Mouse (Mus musculus): ENCODE results near the gene Cox6b1. TPM values are rescaled to one million over a fixed set of nuclear protein-coding genes. Genes with fewer than 3 reads are reported as not detected.
A peak's percentile ranks its signal among the peaks of the same experiment; 100 is the strongest.

Cox6b1 gene
- total and polyA plus RNA-seq, 2 experiments = 399 to 640 TPM

DNA sequence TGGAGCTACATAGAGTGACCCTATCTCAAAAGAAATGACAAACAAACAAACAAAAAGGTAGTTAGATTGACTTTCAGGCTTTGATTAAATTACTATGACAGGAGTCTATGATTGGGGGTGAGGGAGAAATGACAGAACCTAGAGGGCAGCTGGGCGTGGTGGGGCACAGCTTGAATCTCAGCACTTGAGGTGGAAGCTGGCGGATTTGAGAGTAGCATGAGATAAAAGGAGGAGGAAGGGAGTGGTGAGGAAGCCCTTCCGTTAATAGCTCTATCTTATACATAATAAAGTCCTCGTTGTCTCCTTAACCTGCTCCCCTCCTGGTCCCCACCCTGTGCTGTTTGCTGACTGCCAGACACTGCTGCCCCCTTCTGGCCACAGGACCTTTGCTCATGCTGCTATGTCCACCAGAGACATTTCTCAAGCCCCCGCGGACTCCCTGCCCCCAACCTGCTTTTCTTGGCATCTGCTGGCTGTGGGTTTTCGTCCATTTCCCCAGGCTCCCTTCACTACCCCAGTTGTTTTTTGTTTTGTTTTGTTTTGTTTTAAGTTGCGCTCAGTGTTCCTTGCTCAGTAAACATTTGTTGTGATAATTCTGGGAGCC is 18.1 kb downstream of the Cox6b1 start:
- H3K4me3 ChIP-seq (ENCODE audit: insufficient read depth, low read depth, low read length) = no peak overlapping the region
- peak; percentile 28 for DNase-seq (ENCODE audit: extremely low read depth, low read depth, low spot score)
- TF ChIP-seq POLR2A (IDR thresholded peaks at IDR 0.05; ENCODE audit: extremely low read depth, insufficient read depth, low read length) (no peak), CTCF (IDR thresholded peaks at IDR 0.05; ENCODE audit: low read depth, low read length) (peak; percentile 84)

DNA sequence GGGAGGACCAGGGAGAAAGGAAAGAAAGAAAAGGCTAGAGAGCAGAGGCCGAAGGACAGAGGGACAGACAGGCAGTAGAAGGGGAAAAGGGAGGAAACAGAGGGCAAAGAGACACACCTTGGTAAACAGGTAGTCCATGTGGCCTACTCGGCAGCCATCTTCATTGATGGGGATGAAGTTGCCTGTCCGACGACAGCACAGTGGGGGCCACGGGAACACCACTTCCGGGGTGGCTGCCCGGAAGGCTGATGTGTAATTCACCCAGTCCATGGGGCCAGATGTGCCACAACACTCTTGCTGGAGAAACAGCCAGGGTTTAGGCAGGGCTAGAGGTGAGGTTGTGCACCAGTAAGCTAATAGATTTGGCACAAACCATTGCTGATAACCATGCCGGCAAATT is 21.0 kb downstream of the Cox6b1 start:
- TF ChIP-seq CTCF (IDR thresholded peaks at IDR 0.05; ENCODE audit: low read depth, low read length) = no peak

More for the DNA sequence above, 18.1 kb downstream of the Cox6b1 start:
- no peak overlapping the region for H3K9ac ChIP-seq (ENCODE audit: low read depth, low read length)
- H3K36me3 ChIP-seq (ENCODE audit: control insufficient read depth, insufficient read depth, low read length) = no peaks in the 10 kb centered on the region
- H3K27me3 ChIP-seq (ENCODE audit: control insufficient read depth, insufficient read depth, low read length) = no peaks in the 10 kb centered on the region
- no peak overlapping the region for H3K27ac ChIP-seq (replicated peaks; ENCODE audit: insufficient read depth, low read depth, low read length)
- 32% methylated on average over 8 of the region's 8 CpGs for WGBS
- H3K4me1 ChIP-seq (ENCODE audit: control insufficient read depth, insufficient read depth, low read length) = no peaks in the 10 kb centered on the region
- no peaks in the 10 kb centered on the region for H3K79me2 ChIP-seq (ENCODE audit: control insufficient read depth, insufficient read depth, low read length)

DNA sequence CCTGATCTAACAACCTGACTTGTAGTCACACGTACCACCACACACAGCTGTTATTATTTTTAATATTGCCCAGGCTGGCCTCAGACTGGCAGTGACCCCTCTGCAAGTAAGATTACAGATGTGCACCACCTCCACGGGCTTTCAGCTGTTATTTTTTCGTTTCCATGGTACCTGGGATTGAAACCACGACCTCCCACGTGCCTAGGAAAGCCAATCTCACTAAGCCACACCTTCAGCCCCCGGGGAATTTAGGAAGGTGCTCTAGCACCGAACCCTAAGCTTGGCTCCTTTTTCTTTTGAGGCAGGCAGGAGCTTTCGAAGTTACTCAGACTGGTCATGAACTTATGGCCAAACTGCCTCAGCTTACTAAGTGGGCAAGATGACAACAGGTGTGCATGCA is 21.5 kb downstream of the Cox6b1 start:
- Histone ChIP-seq H3K4me3 (ENCODE audit: insufficient read depth, low read depth, low read length) (no peak overlapping the region), H3K27me3 (ENCODE audit: control insufficient read depth, insufficient read depth, low read length) (no peaks in the 10 kb centered on the region), H3K9ac (ENCODE audit: low read depth, low read length) (no peak overlapping the region), H3K79me2 (ENCODE audit: control insufficient read depth, insufficient read depth, low read length) (no peaks in the 10 kb centered on the region), H3K36me3 (ENCODE audit: control insufficient read depth, insufficient read depth, low read length) (no peaks in the 10 kb centered on the region), H3K4me1 (ENCODE audit: control insufficient read depth, insufficient read depth, low read length) (peaks cover 4% of the 10 kb centered on the region; the same call in 1 of the 2 replicates), H3K27ac (replicated peaks; ENCODE audit: insufficient read depth, low read depth, low read length) (no peak overlapping the region)
- TF ChIP-seq CTCF (IDR thresholded peaks at IDR 0.05; ENCODE audit: low read depth, low read length) = no peak
- no peak for TF ChIP-seq POLR2A (IDR thresholded peaks at IDR 0.05; ENCODE audit: extremely low read depth, insufficient read depth, low read length)
- DNase-seq (ENCODE audit: extremely low read depth, low read depth, low spot score) = no peak
- 67% methylated on average over 8 of the region's 8 CpGs for WGBS

More for the DNA sequence above, 21.0 kb downstream of the Cox6b1 start:
- DNase-seq (ENCODE audit: extremely low read depth, low read depth, low spot score) = no peak
- 85% methylated on average over 8 of the region's 8 CpGs for WGBS
- no peak overlapping the region for H3K27ac ChIP-seq (replicated peaks; ENCODE audit: insufficient read depth, low read depth, low read length)
- H3K27me3 ChIP-seq (ENCODE audit: control insufficient read depth, insufficient read depth, low read length) = no peaks in the 10 kb centered on the region
- no peak overlapping the region for H3K4me3 ChIP-seq (ENCODE audit: insufficient read depth, low read depth, low read length)
- H3K36me3 ChIP-seq (ENCODE audit: control insufficient read depth, insufficient read depth, low read length) = no peaks in the 10 kb centered on the region
- peaks cover 4% of the 10 kb centered on the region; the same call in 1 of the 2 replicates for H3K4me1 ChIP-seq (ENCODE audit: control insufficient read depth, insufficient read depth, low read length)
- H3K9ac ChIP-seq (ENCODE audit: low read depth, low read length) = no peak overlapping the region
- no peaks in the 10 kb centered on the region for H3K79me2 ChIP-seq (ENCODE audit: control insufficient read depth, insufficient read depth, low read length)

DNA sequence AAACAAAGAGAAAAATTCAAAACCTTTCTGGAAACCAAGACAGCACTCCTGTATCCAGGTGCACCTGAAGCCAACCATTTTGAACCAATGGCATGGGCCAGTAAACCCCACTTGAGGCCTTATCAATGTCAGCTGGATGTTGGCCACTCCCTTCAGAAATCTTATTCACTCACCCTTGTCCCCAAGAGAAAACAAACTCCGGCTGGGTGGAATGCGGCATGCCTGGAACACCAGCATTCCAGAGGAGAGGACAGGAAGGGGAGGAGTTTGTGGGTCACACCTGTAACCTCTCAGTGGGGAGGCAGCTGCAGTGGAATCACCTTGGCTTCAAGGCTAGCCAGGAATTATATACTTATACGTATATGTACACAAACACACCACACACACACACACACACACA is 23.4 kb downstream of the Cox6b1 start:
- WGBS = 37% methylated on average over 3 of the region's 3 CpGs
- Histone ChIP-seq H3K27me3 (ENCODE audit: control insufficient read depth, insufficient read depth, low read length) (no peaks in the 10 kb centered on the region), H3K9ac (ENCODE audit: low read depth, low read length) (no peak overlapping the region), H3K79me2 (ENCODE audit: control insufficient read depth, insufficient read depth, low read length) (no peaks in the 10 kb centered on the region), H3K27ac (replicated peaks; ENCODE audit: insufficient read depth, low read depth, low read length) (no peak overlapping the region), H3K36me3 (ENCODE audit: control insufficient read depth, insufficient read depth, low read length) (no peaks in the 10 kb centered on the region), H3K4me1 (ENCODE audit: control insufficient read depth, insufficient read depth, low read length) (peaks cover 4% of the 10 kb centered on the region; the same call in 1 of the 2 replicates), H3K4me3 (ENCODE audit: insufficient read depth, low read depth, low read length) (no peak overlapping the region)
- TF ChIP-seq CTCF (IDR thresholded peaks at IDR 0.05; ENCODE audit: low read depth, low read length) = no peak
- no peak for TF ChIP-seq POLR2A (IDR thresholded peaks at IDR 0.05; ENCODE audit: extremely low read depth, insufficient read depth, low read length)
- DNase-seq (ENCODE audit: extremely low read depth, low read depth, low spot score) = no peak

DNA sequence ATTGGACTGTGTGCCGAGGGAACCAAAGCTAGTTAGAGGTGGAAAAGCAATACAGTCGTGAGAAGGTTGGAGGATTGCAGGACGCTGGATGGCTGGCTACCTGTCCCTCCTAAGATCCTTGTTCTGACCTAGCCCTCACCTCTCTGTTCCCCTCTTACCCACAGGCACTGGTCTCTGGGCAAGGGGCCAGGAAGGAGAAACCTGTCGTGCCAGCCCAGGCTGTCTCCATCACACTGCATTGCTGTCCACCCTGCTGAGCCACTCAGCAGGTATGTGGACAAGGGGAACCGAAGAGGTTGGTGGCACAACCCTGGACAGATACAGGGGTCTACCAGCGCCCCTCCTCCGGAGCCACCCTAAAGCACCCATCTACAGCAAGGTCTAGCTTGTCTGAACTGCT is 25.3 kb downstream of the Cox6b1 start:
- DNase-seq (ENCODE audit: extremely low read depth, low read depth, low spot score) = no peak
- Histone ChIP-seq H3K27me3 (ENCODE audit: control insufficient read depth, insufficient read depth, low read length) (no peaks in the 10 kb centered on the region), H3K4me1 (ENCODE audit: control insufficient read depth, insufficient read depth, low read length) (peaks cover 4% of the 10 kb centered on the region; the same call in 1 of the 2 replicates), H3K79me2 (ENCODE audit: control insufficient read depth, insufficient read depth, low read length) (no peaks in the 10 kb centered on the region), H3K9ac (ENCODE audit: low read depth, low read length) (no peak overlapping the region), H3K36me3 (ENCODE audit: control insufficient read depth, insufficient read depth, low read length) (no peaks in the 10 kb centered on the region), H3K27ac (replicated peaks; ENCODE audit: insufficient read depth, low read depth, low read length) (no peak overlapping the region), H3K4me3 (ENCODE audit: insufficient read depth, low read depth, low read length) (no peak overlapping the region)
- TF ChIP-seq POLR2A (IDR thresholded peaks at IDR 0.05; ENCODE audit: extremely low read depth, insufficient read depth, low read length) = no peak
- no peak for TF ChIP-seq CTCF (IDR thresholded peaks at IDR 0.05; ENCODE audit: low read depth, low read length)
- 65% methylated on average over 7 of the region's 7 CpGs for WGBS

DNA sequence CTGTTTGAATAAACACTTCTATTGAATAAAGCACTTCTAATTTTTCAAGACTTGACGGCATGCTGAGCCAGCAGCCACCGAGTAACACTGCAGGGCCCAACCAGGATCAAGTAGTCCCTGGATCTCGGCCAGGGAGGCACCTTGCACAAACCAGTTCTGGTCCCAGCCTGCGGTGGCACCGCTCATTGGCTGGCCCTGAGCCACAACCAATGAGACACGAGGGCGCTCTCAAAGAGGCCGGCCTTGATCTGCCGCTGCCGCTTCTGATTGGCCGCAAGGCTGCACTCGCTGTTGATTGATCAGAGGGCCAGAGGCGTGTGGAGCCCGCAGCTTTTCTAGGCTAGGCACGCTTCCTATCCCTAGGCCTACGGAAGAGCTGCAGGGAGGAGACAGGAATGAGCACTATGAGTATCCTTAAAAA is 26.0 kb downstream of the Cox6b1 start:
- Histone ChIP-seq H3K9ac (ENCODE audit: low read depth, low read length) (no peak overlapping the region), H3K27me3 (ENCODE audit: control insufficient read depth, insufficient read depth, low read length) (no peaks in the 10 kb centered on the region), H3K36me3 (ENCODE audit: control insufficient read depth, insufficient read depth, low read length) (no peaks in the 10 kb centered on the region), H3K79me2 (ENCODE audit: control insufficient read depth, insufficient read depth, low read length) (no peaks in the 10 kb centered on the region), H3K4me1 (ENCODE audit: control insufficient read depth, insufficient read depth, low read length) (peaks cover 4% of the 10 kb centered on the region; the same call in 1 of the 2 replicates), H3K27ac (replicated peaks; ENCODE audit: insufficient read depth, low read depth, low read length) (no peak overlapping the region), H3K4me3 (ENCODE audit: insufficient read depth, low read depth, low read length) (no peak overlapping the region)
- no peak for TF ChIP-seq POLR2A (IDR thresholded peaks at IDR 0.05; ENCODE audit: extremely low read depth, insufficient read depth, low read length)
- WGBS = under 1% methylated on average over 16 of the region's 16 CpGs
- peak; percentile 92 for DNase-seq (ENCODE audit: extremely low read depth, low read depth, low spot score)

All from liver, adult 2 months (tissue).